In the genomic region with DNA sequence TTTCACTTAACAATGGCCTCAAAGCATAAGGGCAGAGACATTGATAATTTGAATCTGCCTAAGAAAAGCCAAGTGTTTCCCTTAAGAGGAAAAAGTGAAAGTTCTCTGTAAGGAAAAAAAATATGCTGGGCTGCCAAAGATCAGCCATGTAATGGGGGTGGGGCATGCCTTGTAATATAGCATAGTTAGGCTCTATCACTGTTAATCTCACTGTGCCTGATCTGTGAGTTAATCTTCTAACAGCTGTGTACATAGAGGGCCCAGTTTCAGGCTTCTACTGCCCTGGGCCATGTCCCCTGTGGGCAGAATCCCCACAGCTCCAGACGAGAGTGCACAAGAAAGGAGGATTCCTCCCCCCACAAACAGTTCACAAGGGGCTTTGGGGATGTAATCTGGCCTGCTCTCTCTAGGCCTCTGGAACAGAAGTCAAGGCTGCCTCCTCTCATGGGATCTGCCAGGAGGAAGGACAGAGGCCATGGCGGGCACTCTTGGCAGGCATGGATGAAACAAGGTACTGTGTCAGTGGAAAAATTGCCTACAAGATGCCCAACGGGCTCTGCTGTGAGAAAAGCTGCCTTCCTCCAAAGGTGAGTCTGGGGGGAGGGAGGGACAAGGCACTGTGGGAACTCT, we compare ENCODE assay signal across 15 mouse cellular contexts.
DNase-seq lines count a peak whose midpoint lies in the region; ATAC-seq and TF ChIP-seq lines count a peak whose summit lies in the region.
"Had no signal": no experiment of that assay in that cellular context is flagged by ENCODE, and none has a peak within 500 bp of the region (broad histone marks: within the 10 kb centered on the region; RNA-seq: fewer than 3 reads in every experiment).

No protein-coding gene starts in this region.

- DNase-seq in heart, adult 9 months (ENCODE audit: low spot score in 2 of 2) = no peak
- DNase-seq in liver, embryonic 13.5 days = no peak
- no peak for DNase-seq in liver
- peak; percentile 63 for DNase-seq in retina, postnatal 1 day
- DNase-seq in retina, embryonic 14.5 days (ENCODE audit: low spot score) = no peak
- DNase-seq in stomach, postnatal 0 days (ENCODE audit: low spot score) = no peak
- no peak for DNase-seq in adrenal gland, postnatal 36 days
- DNase-seq: cerebellum, adult 9-10 months; gastrocnemius, postnatal 36 days; kidney, postnatal 36 days had no signal

- peaks cover 4% of the 10 kb centered on the region; the same call in 1 of the 2 replicates for H3K36me3 ChIP-seq in heart, embryonic 12.5 days
- H3K36me3 ChIP-seq in liver, embryonic 13.5 days = peaks cover 13% of the 10 kb centered on the region; the same call in 1 of the 2 replicates
- no peaks in the 10 kb centered on the region for H3K36me3 ChIP-seq in stomach, postnatal 0 days (ENCODE audit: control insufficient read depth, insufficient read depth, low read length)
- H3K36me3 ChIP-seq: hindbrain, embryonic 13.5 days; limb, embryonic 12.5 days had no signal

- peaks cover 67% of the 10 kb centered on the region for H3K4me1 ChIP-seq in heart, embryonic 12.5 days (replicated peaks)
- H3K4me1 ChIP-seq in liver, embryonic 13.5 days (replicated peaks) = peaks cover 26% of the 10 kb centered on the region
- H3K4me1 ChIP-seq in stomach, postnatal 0 days (replicated peaks; ENCODE audit: control insufficient read depth, insufficient read depth) = 0 out of 2 replicates have a peak, but pooled peaks cover 3% of the 10 kb centered on the region

- TF ChIP-seq CTCF in stomach, postnatal 0 days (IDR thresholded peaks at IDR 0.05; ENCODE audit: low read depth) = no peak

- H3K27ac ChIP-seq in heart, embryonic 12.5 days (ENCODE audit: poor library complexity, severe bottlenecking) = no peak overlapping the region
- no peak overlapping the region for H3K27ac ChIP-seq in liver, embryonic 13.5 days
- no peak overlapping the region for H3K27ac ChIP-seq in stomach, postnatal 0 days (replicated peaks)
- H3K27ac ChIP-seq: hindbrain, embryonic 13.5 days; limb, embryonic 12.5 days had no signal

- 69% methylated on average over 3 of the region's 3 CpGs for WGBS in heart, embryonic 12.5 days
- 70% methylated on average over 3 of the region's 3 CpGs for WGBS in liver, embryonic 13.5 days (ENCODE audit: insufficient replicate concordance)
- WGBS in stomach, postnatal 0 days = 41% methylated on average over 3 of the region's 3 CpGs

- H3K4me3 ChIP-seq in heart, embryonic 12.5 days = no peak overlapping the region
- no peak overlapping the region for H3K4me3 ChIP-seq in liver, embryonic 13.5 days (replicated peaks)
- no peak overlapping the region for H3K4me3 ChIP-seq in stomach, postnatal 0 days (ENCODE audit: low read depth, low read length)
- H3K4me3 ChIP-seq: hindbrain, embryonic 13.5 days; limb, embryonic 12.5 days had no signal

- H3K27me3 ChIP-seq in heart, embryonic 12.5 days (replicated peaks) = no peaks in the 10 kb centered on the region
- no peaks in the 10 kb centered on the region for H3K27me3 ChIP-seq in liver, embryonic 13.5 days
- no peaks in the 10 kb centered on the region for H3K27me3 ChIP-seq in stomach, postnatal 0 days (ENCODE audit: control insufficient read depth, insufficient read depth, low read length)
- H3K27me3 ChIP-seq: hindbrain, embryonic 13.5 days had no signal

- peak overlapping the region; percentile 31; the same call in 1 of the 2 replicates for H3K9ac ChIP-seq in heart, embryonic 12.5 days
- no peak overlapping the region for H3K9ac ChIP-seq in liver, embryonic 13.5 days
- H3K9ac ChIP-seq in stomach, postnatal 0 days (ENCODE audit: low read length) = no peak overlapping the region
- H3K9ac ChIP-seq: hindbrain, embryonic 13.5 days; limb, embryonic 12.5 days had no signal

- no peak for TF ChIP-seq EP300 in stomach, postnatal 0 days (optimal IDR thresholded peaks at IDR 0.05)

- no peaks in the 10 kb centered on the region for H3K9me3 ChIP-seq in heart, embryonic 12.5 days (replicated peaks)
- no peaks in the 10 kb centered on the region for H3K9me3 ChIP-seq in liver, embryonic 13.5 days (replicated peaks)
- H3K9me3 ChIP-seq in stomach, postnatal 0 days (ENCODE audit: control insufficient read depth, low read length) = no peaks in the 10 kb centered on the region
- H3K9me3 ChIP-seq: hindbrain, embryonic 13.5 days; limb, embryonic 12.5 days had no signal

- H3K4me2 ChIP-seq in heart, embryonic 12.5 days = no peak overlapping the region
- no peak overlapping the region for H3K4me2 ChIP-seq in liver, embryonic 13.5 days
- H3K4me2 ChIP-seq in stomach, postnatal 0 days (replicated peaks; ENCODE audit: low read depth) = no peak overlapping the region
- H3K4me2 ChIP-seq: hindbrain, embryonic 13.5 days had no signal

- no peak for ATAC-seq in heart, embryonic 12.5 days (ENCODE audit: insufficient number of reproducible peaks, low FRiP score)
- 0 out of 2 replicates have a peak, but pooled peaks have one; percentile 49 for ATAC-seq in liver, embryonic 13.5 days (ENCODE audit: low read depth)
- peak; percentile 53; the same call in 1 of the 2 replicates for ATAC-seq in stomach, postnatal 0 days (ENCODE audit: low FRiP score, low TSS enrichment)
- ATAC-seq: CD4-positive, CD25-positive, alpha-beta regulatory T cell, adult 4 months; forebrain, embryonic 14.5 days had no signal
